Mouse (Mus musculus) monocyte, adult 5-6 weeks (primary cell): ENCODE data around the gene Xrcc4. TPM values are rescaled to one million over a fixed set of nuclear protein-coding genes. Genes with fewer than 3 reads are reported as not detected.
A peak's percentile ranks its signal among the peaks of the same experiment; 100 is the strongest.

ENCODE experiments used
- ATAC-seq: fragments of 153-309, 156-312 bp; replicated peaks from 2 replicates; pipeline ENCODE4 v1.8.0; 2017; ENCODE audit warnings: mild to moderate bottlenecking; ENCODE audit not compliant: low TSS enrichment, insufficient number of reproducible peaks, severe bottlenecking, poor library complexity, low FRiP score
- total RNA-seq: library from RNA; stranded (forward); fragments of 200-1000, 200-491, 200-594 nt; gene quantifications from 3 replicates; pipeline ENCODE4 v1.2.3, GENCODE M21; 2017

Xrcc4 gene
- total RNA-seq, 1 experiment from 2014 or later = 58.0 TPM

DNA sequence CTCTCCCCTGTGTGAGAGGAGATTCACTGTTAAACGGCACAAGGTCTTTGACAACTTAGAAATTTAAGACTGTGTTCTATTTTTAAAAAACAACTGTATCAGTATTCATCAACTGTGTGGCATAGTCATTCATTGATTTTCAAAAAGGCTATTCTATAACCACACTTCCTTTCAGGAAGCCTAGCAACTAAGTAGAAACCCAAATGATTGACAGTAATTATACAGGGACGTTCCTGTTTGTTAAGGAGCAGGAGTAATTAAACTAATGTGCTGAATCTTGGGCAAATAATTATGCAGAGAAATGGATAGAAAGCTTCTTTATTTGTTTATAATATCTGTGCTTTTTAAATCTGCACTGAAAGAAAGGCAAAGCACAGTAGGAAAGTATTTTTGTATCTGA is 103.3 kb downstream of the Xrcc4 start:
- no peak for ATAC-seq

DNA sequence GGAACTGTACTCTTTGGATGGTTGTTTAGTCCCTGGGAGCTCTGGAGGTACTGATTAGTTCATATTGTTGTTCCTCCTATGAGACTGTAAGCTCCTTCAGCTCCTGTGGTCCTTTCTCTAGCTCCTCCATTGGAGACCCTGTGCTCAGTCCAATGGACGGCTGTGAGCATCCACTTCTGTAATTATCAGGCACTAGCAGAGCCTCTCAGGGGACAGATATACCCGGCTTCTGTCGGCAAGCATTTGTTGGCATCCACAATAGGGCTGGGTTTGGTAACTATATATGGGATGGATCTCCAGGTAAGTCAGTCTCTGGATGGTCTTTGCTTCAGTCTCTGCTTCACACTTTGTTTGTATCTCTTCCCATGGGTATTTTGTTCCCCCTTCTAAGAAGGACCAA is 118.5 kb downstream of the Xrcc4 start:
- ATAC-seq = no peak

DNA sequence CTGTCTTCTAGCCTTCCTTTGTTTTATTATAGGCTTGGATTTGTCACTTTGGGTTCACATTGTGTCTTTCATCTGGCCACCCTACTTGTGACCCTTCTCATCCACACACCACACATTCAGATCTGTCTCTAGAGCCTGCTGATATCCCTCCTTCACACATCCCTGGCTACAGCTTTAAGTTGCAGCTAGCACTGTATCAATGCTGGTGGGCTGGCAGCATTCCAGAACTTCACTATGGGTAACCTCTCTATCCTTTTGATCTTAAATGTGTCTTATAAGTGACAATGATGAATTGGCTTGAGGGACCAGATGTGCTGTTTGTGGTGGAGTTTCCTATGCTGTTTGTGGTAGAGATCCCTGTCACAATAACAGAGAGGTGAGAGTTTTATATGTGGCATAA is 120.7 kb downstream of the Xrcc4 start:
- ATAC-seq = no peak

DNA sequence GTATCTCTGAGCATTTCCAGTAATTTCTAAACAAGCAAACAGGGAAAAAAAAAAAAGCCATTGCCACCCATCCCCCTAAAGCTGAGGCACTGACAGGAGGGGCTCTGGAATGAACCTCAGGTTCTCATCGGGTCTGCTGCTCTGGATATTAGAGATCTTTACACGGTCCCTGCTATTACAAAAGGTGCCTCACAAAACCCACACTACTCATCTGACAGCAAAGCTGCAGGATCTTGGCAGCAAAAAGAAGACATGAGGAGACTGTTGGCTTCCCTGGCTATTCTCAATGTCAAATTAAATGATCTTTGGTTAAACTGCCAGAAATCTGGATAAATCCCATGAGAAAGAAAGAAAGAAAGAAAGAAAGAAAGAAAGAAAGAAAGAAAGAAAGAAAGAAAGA is 145.1 kb downstream of the Xrcc4 start:
- no peak for ATAC-seq

DNA sequence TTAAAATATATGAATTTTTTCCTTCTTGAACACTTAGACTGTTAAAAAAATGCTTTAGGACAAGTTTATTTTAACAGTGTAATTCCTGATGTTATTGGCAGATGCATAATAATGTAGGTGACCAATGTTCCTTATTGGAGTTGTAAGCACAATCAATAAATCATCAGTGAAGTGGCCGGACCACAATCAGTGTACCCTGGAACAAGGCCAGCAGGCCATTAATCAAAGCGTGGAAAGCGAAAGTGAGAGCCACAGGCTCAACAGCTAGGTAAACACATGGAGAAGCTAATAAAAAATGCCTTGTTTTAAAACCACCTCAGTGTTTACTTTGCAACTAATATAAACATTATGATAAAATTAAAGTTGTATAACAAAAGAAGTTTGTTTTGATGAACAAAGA is 159.9 kb downstream of the Xrcc4 start:
- no peak for ATAC-seq

DNA sequence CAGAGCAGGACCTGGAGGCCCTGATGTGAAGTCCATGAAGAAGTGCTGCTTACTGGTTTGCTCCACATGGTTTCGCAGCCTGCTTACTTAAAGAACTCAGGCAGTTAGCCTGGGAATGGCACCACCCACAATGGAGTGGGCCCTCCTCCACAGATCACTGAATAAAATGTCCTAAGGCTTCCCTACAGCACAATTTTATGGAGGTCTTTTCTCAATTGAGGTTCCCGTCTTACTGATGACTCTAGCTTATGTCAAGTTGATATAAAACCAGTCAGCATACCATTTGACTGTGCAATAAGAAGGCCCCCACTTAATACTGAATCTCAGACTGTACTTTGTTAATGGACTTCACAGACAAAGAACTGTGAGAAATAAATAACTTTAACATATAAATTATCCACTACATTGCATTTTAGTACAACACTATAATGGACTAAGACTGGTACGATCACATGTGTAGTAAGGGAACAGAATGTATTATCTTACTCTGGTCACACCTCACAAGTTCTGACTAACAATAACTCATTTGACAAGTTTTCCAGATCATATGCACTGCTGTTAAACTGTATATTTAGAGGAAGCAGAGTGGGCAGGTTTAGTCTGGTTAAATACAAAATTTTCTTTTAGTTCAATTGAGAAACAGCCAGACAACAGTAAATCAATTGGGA is 170.5 kb downstream of the Xrcc4 start:
- ATAC-seq = no peak

DNA sequence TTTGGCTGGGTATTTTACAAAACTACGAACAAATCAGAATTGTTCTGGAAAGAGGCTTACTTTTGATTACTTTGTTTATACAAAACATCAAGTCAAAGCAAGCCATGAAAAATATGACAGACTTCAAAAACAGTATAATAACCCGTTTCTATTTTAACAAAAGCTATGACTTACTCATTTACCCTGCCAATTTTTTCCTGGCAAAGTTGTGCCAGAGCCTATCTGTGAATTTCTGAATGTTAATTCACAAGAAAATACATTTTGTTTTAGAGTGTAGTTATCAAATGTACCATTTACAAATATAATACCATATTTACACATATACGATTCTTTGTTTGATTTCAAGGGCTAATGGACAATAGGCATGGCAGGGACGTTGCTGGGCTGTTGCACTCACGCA is 175.1 kb downstream of the Xrcc4 start:
- no peak for ATAC-seq

GRCm38 (mm10) chr13:89913891-89914290 is 175.5 kb downstream of the Xrcc4 start:
- peak; percentile 56; the same call in 1 of the 2 replicates for ATAC-seq

DNA sequence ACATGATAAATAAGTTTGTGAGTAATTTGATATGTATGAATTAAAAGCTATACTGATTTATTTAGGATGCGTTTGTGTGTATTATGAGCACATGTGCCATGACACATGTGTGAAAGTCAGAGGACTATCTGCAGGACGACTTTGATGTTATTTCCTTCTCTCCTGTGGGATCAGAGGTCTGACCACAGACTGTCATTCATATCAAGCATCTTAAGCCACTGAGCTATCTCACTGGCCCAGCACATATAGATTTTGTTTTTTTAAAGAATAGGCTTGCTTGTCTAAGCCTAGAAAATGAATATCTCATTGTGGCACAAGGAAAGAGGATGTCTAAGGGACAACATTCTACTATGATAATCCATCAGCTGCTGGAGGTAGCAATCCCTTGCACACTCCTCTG is 183.3 kb downstream of the Xrcc4 start:
- ATAC-seq = no peak

- ATAC-seq = no peak
Observed at GRCm38 (mm10) chr13:89899066-89899465, 190.3 kb downstream of the Xrcc4 start.

DNA sequence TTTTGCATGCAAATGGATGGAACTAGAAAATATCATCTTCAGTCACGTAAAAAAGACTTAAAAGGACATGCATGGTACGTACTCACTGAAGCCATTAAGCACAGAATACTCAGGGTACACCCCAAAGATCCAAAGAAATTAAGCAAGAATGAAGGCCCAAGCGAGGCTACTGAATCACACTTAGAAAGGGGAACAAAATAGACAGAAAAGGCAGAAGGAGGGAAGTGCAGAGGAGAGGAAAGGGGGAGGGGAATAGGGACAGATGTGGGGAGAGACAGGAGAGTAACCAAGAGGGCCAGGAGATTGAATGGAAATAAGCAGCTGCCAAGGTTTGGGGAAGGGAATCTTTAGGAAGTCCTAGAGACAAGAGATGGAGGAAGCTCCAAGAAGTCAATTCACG is 197.3 kb downstream of the Xrcc4 start:
- no peak for ATAC-seq

- no peak for ATAC-seq
Observed at GRCm38 (mm10) chr13:89890159-89890558, 199.2 kb downstream of the Xrcc4 start.

DNA sequence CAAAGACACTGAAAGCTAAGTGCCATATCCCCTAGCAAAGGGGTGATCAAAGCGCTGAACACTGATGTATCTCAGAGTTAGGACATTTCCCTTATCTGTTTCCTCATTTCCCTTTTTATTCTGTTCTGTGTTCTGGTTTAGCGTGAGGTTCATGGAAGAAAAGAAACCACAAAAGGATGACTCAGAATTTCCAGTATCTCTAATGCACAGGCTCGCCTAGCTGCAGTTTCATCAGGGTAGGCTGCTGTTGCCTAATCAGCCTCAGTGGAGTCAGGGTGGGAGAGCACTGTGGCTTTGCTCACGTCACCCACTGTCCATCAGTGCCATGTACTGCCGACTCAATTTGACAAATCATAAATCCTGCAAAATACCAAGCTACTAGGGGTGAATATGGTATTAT is 200.3 kb downstream of the Xrcc4 start:
- ATAC-seq = peak; percentile 95

GRCm38 (mm10) chr13:89883523-89883922 is 205.9 kb downstream of the Xrcc4 start:
- ATAC-seq = no peak

GRCm38 (mm10) chr13:89881281-89881680 is 208.1 kb downstream of the Xrcc4 start:
- no peak for ATAC-seq

DNA sequence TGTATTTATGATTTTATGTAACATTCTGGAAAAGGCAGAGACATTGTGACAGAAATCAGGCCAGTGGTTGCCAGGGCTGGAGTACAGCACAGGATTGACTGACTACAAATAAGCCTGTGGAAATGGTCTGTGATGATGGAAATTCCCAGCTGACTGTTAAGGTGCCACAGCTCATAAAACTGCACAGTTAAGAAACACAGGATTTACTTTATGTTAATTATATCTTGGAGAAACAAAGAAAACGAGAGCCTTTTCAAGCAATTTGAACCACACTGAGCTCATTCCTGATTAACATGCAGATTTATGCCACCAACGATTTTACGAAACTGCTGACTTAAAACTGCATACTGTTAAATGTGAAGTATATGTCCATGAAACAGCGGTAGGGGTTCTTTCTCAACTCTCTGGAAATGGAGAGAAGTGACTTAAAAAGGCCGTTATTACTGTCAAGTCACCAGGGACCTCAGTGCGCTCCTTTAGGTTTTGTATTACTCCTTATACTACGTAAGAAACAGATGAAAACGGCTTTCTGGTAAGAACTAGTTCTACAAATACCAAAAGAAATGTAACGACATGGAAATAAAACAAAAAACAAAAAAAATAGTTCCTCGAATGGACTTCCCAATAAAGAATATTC is 210.5 kb downstream of the Xrcc4 start:
- ATAC-seq = no peak

DNA sequence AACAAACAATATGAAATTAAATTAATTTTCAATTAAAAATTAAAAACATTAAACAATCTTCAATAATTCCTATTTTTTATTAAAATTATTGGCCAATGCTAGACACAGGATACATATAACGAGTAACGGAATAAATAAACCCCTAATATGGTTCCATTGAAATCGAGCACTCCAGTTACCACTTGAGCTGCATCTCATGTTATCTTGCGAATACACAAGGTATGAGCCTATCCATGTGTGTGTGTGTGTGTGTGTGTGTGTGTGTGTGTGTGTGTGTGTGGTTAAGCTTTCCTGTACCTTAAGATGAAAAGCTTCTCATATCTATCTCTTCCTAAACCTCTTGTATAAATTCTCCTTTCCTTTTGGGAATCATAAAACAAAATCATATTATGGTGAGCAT is 213.9 kb downstream of the Xrcc4 start:
- ATAC-seq = no peak

GRCm38 (mm10) chr13:89872725-89873124 is 216.7 kb downstream of the Xrcc4 start:
- ATAC-seq = no peak

- no peak for ATAC-seq
Observed at GRCm38 (mm10) chr13:89854139-89854538, 235.3 kb downstream of the Xrcc4 start.

DNA sequence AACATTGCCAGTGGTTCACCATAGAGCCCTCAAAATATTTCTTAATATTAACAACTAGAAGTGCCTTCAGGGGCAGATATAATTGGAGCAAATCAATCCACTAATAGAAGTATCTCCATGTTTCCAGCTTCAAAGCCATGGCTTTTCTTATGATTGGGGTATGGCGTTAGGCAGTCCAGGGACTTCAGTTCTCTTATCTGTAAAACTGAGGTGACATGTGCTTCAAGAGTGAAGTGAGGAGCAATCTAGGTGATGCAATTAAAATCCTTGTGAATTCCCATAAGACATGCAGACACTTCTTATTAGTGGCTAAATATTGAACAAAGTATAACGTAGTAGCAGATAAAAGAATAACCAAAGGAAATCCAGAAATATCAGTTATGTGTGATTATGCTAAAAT is 238.7 kb downstream of the Xrcc4 start:
- no peak for ATAC-seq

DNA sequence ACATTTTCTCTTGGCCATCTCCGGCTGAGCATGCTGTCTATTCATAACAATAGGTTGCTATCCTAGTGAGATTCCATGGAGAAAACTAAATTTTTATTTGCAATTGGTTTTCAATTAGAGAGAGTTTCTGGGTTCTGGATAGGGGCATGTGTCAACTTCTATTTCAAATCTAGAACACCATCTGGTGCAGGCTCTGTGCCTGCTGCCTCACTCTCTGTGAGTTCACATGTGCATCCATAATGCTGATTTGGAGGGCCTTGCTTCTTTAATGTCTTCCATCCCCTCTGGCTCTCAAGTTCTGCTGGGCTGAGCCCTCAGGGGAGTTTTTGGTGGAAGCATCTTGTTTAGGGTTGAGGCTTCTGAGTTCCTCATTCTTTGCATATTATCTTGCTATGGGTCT is 239.5 kb downstream of the Xrcc4 start:
- ATAC-seq = no peak
